Mouse (Mus musculus): ENCODE measurements at regions not wholly inside any gene's neighbourhood (a gene's known extent, or its start where the extent isn't known, plus 50 kb on each side); places are given as distances from the start of the nearest gene placed in this dataset.

GRCm38 (mm10) chr9:40617676-40618062, 52.7 kb upstream of the Gm21915 start:
- no peak for DNase-seq (ENCODE audit: low spot score in 2 of 2)

DNA sequence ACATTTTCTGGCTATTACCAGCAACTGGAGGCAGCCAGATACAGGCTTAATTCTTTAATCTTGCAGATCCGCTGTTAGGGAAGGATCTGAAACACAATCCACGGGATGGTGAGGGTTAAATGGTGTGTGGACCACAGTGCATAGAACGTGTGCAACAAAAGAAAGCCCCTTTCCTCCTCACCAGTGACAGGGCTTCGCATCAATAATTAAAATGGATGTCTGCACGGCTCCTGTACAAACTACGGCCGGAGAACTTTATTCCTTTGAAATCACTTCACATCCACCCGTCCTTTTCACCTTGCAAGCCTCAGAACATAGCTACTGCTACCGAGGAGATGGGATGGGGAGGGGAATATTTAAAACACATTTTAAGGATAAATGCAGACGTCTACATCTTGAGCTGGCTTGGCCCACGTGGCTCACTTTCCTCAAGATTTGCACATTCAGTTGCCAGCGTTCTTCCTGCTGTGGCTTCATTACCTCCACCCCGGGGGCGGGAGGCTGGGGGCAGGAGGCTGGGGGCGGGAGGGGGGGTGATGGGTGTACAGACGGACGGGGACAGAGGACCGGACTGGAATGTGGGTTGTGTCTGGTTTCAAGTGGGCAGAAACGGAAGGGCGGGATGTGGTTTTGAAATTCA, 53.3 kb upstream of the Gm21915 start:
- DNase-seq (ENCODE audit: low spot score in 2 of 2), result no peak

DNA sequence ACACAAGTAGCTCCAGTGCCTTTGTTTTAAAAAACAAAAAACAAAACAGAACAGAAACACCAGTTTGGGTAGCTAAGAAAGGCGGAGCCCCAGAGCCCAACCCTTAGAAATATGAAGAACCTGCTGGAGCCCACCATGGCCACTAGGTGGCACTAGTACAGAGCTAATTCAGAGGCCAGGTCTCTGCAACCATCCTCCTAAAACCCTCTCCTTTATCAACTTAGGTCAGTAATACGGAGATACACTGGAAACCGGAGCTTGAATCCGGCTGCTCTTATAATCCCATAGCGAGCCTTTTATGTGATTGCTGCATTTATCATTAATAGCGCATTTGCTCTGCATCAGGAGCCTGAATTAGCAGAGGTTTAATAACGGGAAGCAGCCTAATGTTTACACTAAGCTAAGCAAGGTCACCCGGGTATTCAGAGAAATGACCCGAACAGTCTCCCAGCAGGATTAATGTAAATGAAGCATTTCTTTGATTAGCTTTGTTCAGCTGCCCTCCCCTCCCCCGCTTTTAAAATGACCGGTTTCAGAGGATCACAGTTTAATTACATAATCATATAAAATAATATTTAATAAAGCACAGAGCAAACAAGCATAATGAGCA, 53.9 kb upstream of the Gm21915 start:
- DNase-seq (ENCODE audit: low spot score in 2 of 2), result peak; percentile 61 to 72

DNA sequence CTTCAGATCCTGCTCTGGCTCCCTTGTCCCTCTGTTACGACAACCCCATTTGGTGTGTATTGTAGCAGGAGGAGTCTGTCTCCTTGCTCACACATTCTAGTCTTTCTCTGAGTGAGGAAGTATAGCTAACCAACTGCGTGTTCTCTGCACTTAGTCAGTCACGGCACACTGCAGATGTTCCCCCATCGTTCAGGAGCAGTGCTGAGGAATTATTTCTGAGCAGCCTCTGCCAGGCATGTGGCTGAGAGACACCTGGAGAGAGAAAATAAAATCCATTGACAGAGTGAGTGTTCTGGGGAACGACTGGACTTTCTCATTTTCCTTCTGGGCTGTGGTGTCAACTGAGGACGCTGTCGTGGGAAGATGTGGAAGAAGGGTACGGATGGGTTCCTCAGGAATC, 54.5 kb upstream of the Gm21915 start:
- no peak for DNase-seq (ENCODE audit: low spot score in 2 of 2)

DNA sequence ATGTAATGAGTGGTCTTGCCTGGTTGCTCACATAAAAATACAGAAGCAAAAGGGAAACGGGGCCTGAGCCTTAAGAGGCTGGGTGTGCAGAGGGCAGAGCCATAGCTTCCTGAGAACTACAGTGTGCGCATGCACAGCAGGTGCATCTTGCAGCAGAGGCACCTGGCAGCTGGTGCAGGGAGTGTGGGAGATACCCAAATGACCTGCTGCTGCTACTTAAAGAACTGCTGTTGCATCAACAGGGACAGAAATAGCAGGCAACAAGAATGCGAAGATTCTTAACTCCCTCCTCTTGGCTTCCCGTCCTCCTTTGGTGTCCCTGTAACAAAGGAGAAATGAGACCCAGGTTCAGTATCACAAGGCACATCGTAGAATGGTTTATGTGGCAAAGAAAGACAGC, 56.3 kb upstream of the Gm21915 start:
- DNase-seq (ENCODE audit: low spot score in 2 of 2), result no peak

DNA sequence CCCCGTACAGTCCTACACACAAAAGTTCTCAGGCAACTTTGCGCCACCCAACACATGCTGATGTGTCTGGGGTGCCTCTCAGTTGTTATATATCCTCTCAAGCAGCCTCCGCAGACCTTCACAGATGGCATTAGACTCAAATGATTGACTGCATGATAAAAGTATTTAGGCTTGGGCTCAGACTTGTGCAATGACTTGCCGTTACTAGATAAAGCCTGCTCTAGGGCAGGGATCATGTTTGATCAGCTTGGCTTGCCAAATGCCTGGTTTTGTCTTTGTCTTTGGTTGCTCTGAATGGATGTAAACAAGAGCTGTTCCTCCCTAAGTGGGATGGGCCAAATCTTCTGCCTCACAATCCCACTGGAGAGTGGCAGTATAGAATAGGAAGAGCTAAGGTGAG, 57.2 kb upstream of the Gm21915 start:
- DNase-seq (ENCODE audit: low spot score in 2 of 2), result no peak

- DNase-seq (ENCODE audit: low spot score in 2 of 2), result no peak
Observed at GRCm38 (mm10) chr9:40612755-40613154, 57.7 kb upstream of the Gm21915 start.

GRCm38 (mm10) chr9:40612312-40612711, 58.1 kb upstream of the Gm21915 start:
- DNase-seq (ENCODE audit: low spot score in 2 of 2), result no peak

DNA sequence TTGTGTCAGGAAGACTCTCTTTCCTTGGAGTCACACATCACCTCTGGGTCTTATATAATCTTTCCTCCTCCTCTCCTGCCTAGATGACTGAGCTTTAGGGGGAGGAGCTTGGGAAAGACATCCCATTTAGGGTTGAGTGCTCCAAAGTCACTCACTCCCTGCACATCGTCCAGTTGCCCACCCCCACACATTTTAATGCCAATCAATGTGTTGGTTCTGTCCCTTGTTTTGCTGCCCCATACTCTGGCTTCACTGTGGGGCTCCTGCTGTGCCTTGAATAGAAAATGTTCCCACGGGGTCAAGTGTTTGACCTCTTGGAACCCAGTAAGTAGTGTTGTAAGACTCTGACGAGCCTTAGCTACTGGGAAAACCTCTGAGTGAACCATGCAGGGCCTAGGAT, 58.8 kb upstream of the Gm21915 start:
- no peak for DNase-seq (ENCODE audit: low spot score in 2 of 2)

GRCm38 (mm10) chr9:40608596-40608995, 61.8 kb upstream of the Gm21915 start:
- no peak for DNase-seq (ENCODE audit: low spot score in 2 of 2)

GRCm38 (mm10) chr9:40607941-40608340, 62.5 kb upstream of the Gm21915 start:
- no peak for DNase-seq (ENCODE audit: low spot score in 2 of 2)

- DNase-seq (ENCODE audit: low spot score in 2 of 2), result no peak
Observed at GRCm38 (mm10) chr9:40603521-40603920, 66.9 kb upstream of the Gm21915 start.

- DNase-seq (ENCODE audit: low spot score in 2 of 2), result no peak
Observed at GRCm38 (mm10) chr9:40598431-40598831, 67.2 kb upstream of the Gramd1b start.

- DNase-seq (ENCODE audit: low spot score in 2 of 2), result no peak
Observed at GRCm38 (mm10) chr9:40587421-40587820, 56.2 kb upstream of the Gramd1b start.

GRCm38 (mm10) chr9:40586581-40586980, 55.4 kb upstream of the Gramd1b start:
- no peak for DNase-seq (ENCODE audit: low spot score in 2 of 2)

GRCm38 (mm10) chr9:40583554-40583953, 52.4 kb upstream of the Gramd1b start:
- DNase-seq (ENCODE audit: low spot score in 2 of 2), result peak; percentile 50 to 69

GRCm38 (mm10) chr9:40581854-40582253, 50.7 kb upstream of the Gramd1b start:
- DNase-seq (ENCODE audit: low spot score in 2 of 2), result peak in 1 of 2 experiments; percentile 28

All from frontal cortex, postnatal 10 days (tissue).